Mouse (Mus musculus): ENCODE measurements at regions not wholly inside any gene's neighbourhood (a gene's known extent, or its start where the extent isn't known, plus 50 kb on each side); places are given as distances from the start of the nearest gene placed in this dataset.

GRCm38 (mm10) chr14:60439106-60439505 is 66.0 kb downstream of the Amer2 start:
- in situ Hi-C loops (cut with MboI) = no loop called here

DNA sequence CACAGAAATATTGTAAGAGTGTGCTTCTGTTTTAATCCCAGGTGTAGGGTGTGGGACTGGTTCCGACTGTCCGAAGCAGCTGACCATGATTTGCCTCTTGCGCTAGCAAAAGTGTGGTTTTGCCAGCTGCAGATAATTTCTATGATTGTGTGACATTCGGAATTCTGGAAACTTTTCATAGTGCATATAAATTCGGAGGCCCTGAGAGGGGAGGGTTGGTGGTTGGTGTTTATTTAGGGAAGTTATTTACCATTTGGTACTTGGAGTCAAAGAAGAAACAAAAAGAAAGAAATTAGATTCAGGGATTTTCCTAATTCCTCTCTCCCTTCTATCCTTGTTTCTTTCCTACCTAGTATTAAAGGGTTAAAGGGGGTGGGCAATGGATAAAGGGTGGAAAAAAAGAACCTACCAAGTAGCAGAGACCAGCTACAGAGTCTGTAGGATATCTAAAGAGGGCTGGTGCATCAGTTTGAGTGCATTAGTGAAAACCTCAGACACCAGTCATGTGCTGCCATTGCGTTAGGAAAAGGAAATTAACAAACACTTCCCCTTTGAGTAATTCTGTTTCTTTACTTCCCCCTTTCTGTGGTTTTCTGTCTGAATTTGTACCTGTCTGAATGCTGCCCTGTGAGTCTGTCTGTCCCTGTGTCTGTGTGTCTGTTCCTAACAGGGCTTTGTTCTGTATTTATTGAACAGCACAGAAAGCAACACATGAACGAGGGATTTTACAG is 70.9 kb downstream of the Amer2 start:
- in situ Hi-C loops (cut with MboI) = no loop called here

DNA sequence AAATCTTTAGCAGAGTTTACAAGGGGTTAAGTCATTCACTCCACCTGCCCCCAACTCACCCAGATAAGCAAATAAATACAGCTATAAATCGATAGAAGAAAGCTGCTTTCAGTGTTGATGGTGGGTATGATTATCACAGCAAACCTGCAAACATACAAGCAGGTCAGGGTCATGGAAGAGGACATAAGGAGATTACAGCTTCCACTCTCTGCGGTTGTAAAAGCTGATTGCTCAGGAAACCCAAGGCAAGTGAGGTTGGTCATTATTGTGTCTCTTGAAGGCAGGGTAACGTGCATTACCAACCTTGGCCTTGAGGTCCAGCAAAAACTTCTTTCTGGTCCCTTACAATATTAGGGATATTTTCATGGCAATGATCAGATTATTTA is 71.5 kb downstream of the Amer2 start:
- in situ Hi-C loops (cut with MboI) = no loop called here

DNA sequence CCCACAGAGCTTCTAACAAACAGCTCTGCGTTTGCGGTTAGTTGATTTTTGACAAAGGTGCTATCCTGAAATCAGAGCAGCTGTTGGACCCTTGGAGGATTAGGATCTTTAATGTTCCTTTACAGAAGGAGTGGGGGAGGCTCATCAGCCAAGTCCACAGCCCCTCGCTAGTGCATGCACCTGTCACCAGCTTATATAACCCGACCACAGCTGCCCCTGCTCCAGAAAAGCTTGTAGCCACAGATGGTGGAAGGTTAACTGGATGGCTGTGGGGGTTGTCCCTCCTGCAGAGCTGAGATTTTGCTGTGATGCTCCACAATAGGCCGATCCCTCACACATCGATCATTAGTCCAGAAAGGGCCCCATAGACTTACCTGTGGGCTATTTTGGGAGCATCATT is 73.0 kb downstream of the Amer2 start:
- in situ Hi-C loops (cut with MboI) = no loop called here

- in situ Hi-C loops (cut with MboI) = no loop called here
Observed at GRCm38 (mm10) chr14:60451216-60451615, 78.2 kb downstream of the Amer2 start.

GRCm38 (mm10) chr14:60451684-60452083 is 78.6 kb downstream of the Amer2 start:
- in situ Hi-C loops (cut with MboI) = no loop called here

- in situ Hi-C loops (cut with MboI) = no loop called here
Observed at GRCm38 (mm10) chr14:60456767-60457166, 83.7 kb downstream of the Amer2 start.

DNA sequence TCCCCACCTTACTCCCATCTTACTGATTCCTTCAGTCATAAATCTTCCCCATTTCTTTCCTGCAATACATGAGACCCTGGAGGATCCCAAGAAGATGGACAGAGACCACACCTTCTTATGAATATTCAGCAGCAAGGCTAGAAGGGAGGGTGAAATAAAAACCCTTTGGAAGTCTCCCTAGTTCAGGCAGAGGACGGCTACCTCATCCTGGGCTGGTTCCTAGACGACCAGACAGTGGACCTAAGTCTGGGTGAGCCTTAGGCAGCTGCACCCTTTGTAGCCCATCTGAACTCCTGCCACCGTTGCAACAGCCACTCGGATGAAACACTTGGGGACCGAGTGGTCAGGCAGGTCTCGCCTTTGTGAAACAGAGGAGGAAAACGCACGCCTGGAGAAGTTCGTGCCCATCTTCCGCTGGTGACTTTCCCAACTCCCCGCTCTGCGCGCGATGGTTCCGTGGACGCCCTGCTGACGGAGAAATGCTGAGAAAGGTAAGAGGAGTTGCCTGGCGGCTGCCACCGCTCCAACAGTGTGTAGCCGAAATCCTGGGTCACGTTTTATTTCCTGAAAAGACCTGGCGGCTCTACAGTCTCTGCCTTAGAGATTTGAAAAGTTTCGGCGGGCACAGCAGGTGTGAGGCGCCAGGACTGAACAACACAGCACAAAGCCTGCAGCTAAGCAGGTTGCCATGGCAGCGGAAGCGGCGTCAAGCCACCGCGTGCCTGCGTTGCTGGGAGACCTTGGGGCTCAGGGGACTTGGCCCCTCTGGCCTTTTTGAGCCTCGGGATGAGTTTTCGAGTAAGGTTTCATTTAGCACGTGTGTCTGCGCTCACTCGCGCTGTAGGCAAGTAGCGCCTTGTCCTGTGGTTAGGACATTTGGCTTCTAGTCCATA is 112.2 kb downstream of the Amer2 start:
- in situ Hi-C loops (cut with MboI) = no loop called here

DNA sequence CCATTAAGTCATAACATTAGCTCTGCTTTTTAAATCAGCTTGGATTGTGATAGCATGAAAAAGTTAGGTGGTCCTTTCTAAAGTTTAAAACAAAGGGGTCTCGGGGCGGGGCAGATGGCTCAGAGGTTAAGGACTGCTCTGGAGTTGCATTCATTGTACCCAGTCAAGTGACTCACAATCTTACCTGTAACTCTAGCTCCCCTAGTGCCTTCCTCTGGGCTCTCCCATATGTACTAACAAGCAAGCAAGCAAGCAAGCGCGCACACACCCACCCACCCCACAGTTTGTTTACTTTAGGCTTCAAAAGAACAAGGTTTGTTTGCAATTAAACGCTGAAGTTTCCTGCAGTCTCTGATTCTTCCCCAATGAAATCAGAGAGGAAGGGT is 112.8 kb downstream of the Amer2 start:
- in situ Hi-C loops (cut with MboI) = no loop called here

DNA sequence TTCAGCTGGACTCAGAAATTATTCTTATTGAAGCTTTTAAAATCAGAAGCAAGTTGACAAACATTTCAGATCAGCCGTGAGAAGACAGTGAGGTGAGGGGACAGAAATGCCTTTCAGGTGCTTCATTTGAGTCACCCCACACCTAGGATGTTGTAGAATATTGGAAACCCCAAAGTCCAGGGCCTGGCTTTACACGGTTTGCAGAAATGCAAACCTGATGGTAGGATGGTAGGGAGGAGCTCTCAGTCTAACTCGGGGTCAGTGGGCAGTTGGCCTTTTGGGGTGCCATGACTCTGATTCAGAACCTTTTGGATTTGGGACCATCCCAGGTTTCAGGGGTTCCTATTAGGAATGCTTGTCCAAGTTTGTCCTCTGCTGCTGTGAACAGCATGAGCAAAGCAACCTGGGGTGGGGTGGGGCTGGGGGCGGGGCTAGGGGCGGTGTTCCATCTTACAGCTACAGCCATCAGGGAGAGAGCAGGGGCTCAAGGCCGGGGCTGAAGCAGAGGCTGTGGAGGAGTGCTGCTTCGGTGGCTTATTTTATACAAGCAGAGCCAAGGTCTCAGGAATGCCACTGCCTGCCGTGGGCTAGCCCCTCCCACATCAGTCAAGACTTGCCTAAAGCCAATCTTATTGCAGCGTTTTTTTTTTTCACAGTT is 113.3 kb downstream of the Amer2 start:
- in situ Hi-C loops (cut with MboI) = no loop called here

DNA sequence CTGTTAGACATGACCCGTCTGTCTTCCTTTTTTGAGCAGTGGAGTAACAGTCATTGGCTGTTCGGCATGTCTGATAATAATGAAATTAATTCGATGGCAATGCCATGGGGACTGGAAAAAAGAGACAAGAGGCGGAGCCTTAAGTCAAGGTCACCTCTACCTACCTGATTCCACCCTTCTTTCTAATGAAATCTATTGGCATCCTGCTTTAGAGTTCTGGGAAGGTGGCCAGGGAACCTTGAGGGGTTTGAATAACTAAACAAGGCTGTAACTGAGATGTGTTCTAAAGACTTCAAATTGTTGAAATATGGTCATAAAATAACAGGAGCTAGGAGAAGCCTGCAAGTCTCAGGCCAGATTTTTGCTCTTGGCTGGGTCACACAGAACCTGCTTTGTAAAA is 116.1 kb downstream of the Amer2 start:
- in situ Hi-C loops (cut with MboI) = no loop called here

- in situ Hi-C loops (cut with MboI) = no loop called here
Observed at GRCm38 (mm10) chr14:60490886-60491285, 117.8 kb downstream of the Amer2 start.

DNA sequence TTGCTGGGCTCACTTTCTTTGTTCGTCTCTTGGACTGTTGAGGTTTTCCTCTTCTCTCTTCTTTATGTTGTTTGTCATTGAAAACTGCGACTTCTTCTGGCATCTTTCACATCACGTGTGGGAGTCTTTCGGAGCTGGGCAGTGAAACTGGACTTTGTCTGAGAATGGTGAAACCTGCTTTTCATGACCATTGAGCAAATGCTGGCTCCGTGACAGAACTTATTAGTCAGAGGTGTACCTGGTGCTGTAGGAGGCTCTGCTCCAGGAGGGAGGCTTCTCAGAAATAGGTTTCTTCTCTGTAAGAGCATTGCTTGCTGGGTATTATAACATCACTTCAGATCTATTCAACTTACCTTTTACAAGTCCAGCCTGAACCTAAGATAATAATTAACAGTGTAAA is 122.4 kb downstream of the Amer2 start:
- in situ Hi-C loops (cut with MboI) = no loop called here

DNA sequence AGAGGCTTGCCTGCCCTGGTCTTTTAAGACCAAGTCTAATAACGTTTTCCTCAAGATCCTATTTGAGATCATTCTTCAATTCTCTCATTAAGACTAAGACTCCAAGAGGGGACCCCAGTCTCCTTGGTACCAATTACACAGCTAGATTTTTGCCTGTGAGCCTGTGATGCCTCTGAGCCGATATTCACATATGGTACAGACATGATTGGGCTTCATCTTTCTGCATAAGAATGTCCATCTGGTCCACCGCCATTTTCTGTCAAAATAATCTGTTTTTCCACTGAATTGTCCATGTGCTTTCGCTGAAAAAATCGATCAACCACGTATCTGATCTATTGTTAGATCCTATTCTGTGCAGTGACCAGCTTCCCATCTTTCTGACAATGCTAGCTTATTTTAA is 129.5 kb downstream of the Amer2 start:
- in situ Hi-C loops (cut with MboI) = no loop called here

GRCm38 (mm10) chr14:60505066-60505465 is 128.7 kb upstream of the Spata13 start:
- in situ Hi-C loops (cut with MboI) = no loop called here

DNA sequence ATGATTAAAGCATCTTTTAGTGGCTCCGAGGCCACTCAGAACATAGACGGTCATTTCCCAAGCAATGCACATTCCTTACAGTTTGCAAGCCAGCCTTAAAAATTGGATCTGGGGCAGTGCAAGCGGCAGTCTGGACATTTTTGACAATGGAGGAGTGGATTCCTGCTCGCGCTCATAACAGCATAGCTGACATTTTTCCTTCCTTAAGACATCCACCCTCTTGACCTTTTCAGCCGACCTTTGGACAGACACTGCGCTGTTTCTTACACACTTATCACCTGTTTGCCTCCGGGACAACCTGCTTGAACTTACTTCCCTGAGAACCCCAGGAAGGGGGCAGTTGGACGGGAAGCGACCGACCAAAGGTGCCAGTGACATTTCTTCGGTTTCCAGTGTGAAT is 127.5 kb upstream of the Spata13 start:
- in situ Hi-C loops (cut with MboI) = no loop called here

DNA sequence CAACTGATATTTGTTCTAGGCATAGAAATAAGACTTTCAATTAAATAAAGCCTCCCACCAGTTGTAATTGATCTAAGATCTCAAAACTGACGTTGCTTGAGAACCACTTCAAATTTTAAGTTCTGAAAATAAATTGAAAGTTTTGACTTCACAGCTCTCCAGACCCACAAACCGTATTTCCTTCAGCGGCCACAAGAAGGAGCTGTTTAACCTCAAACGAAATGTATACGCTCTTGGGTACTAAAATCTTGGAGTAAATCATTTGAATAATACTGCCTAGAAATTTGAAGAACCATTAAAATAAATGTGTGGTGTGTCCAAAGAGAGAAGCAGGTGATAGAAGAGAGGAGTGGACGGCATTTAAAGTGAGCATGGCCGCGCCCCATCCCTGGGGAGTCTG is 120.2 kb upstream of the Spata13 start:
- in situ Hi-C loops (cut with MboI) = loop anchor here (10.0 kb wide), 1 partner anchor 251 kb away; the partner anchor contains the start of gene C1qtnf9

DNA sequence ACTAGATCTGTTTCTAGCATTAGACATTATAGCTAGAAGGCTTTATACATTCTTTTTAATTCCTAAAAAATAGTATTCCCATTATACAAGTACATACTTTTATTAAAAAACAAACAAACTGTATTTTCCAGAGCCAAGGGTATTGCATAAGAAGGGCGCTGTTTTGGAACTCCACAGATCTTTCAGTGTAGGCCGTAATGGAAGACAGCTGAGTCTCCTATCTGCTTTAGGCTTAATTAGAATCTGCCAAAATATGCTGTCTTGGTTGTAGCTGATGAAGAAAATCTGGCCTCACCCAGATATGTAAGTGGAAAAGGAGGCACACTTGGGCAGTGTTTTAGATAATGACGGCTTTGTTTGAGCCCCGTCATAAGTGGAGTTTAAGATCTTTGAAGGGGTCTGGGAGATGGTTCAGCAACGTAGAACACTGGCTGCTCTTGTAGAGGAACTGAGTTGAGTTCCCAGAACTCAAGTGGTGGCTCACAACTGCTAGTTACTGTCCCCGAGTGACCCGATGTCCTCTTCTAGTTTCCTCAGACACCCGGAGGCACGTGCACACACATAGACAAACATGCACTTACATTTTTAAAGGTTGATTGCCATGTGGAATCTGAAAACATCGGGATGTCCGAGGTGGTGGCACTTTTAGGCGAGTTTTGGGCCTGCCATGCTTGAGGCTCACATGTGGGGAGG is 118.6 kb upstream of the Spata13 start:
- in situ Hi-C loops (cut with MboI) = loop anchor here (5.0 to 10.0 kb wide), 2 partner anchors 177 to 250 kb away; partner anchors contain the start of gene C1qtnf9

- in situ Hi-C loops (cut with MboI) = loop anchor here (5.0 to 10.0 kb wide), 2 partner anchors 174 to 247 kb away; partner anchors contain the start of gene C1qtnf9
Observed at GRCm38 (mm10) chr14:60517891-60518290, 115.9 kb upstream of the Spata13 start.

DNA sequence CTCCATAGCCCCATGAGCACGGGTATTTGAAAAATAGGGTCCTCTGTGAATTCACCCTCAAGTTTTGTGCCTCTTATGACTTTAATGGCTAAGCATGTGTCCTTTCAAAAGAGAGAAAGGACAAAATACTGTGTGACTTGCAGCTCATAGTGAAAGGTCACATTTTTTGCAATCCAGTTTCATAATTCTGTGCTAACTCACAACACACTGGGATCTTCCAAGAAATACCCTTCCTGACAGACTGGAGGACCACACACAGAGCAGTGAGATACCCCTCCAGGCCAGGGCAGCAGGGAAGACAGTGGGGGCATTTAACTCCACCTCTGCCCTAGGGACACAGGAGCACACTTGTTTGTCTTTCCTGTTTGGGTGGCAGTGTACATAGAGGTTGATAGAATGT is 110.8 kb upstream of the Spata13 start:
- in situ Hi-C loops (cut with MboI) = no loop called here

DNA sequence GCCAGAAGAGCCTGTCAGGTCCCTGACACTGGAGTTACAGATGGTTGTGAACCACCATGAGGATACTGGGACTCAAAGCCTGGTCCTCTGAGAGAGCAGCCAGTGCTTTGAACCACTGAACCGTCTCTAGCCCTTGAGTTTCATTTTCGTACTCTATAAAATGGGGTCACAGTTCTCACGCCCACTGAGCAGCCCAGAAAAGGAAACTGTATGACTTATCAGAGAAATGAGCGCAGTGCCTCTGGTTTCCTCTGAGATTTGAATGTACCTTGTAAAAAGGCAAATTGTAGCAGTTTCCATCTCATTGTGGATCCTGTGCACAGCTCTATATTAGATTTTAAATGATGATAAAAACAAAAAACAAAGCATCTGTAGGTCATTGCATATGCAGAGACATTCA is 108.9 kb upstream of the Spata13 start:
- in situ Hi-C loops (cut with MboI) = no loop called here
